Mouse (Mus musculus) midbrain, embryonic 16.5 days (tissue): ENCODE data around the gene Hectd3. TPM values are rescaled to one million over a fixed set of nuclear protein-coding genes. Genes with fewer than 3 reads are reported as not detected.

ENCODE experiments used
- ATAC-seq: fragments of 200-750 bp; cut with Nextera tagmentation; 2 replicates; pipeline ENCODE4 v1.8.0; 2017; ENCODE audit warnings: moderate TSS enrichment
- H3K27ac ChIP-seq: fragments of 300-500 bp; sonication (generic); 2 replicates; pipeline ENCODE4 v1.5.1; 2014; ENCODE audit warnings: mild to moderate bottlenecking, low read length, mixed read lengths
- H3K27me3 ChIP-seq: fragments of 300-500 bp; sonication (generic); 2 replicates; pipeline ENCODE4 v1.6.1; 2014; ENCODE audit warnings: low read depth, low read length, mixed read lengths; ENCODE audit not compliant: control insufficient read depth, insufficient read depth
- H3K36me3 ChIP-seq: fragments of 300-500 bp; sonication (generic); 2 replicates; pipeline ENCODE4 v1.6.1; 2014; ENCODE audit warnings: mild to moderate bottlenecking, low read length, moderate library complexity, mixed read lengths; ENCODE audit not compliant: control insufficient read depth, insufficient read depth
- H3K4me1 ChIP-seq: fragments of 300-500 bp; sonication (generic); 2 replicates; pipeline ENCODE4 v1.6.1; 2014; ENCODE audit warnings: mild to moderate bottlenecking, low read length, mixed read lengths; ENCODE audit not compliant: control insufficient read depth, insufficient read depth
- H3K4me2 ChIP-seq: fragments of 300-500 bp; sonication (generic); 2 replicates; pipeline ENCODE4 v1.6.1; 2014; ENCODE audit warnings: mild to moderate bottlenecking, low read length, mixed read lengths
- H3K4me3 ChIP-seq: fragments of 300-500 bp; sonication (generic); 2 replicates; pipeline ENCODE4 v1.5.1; 2014; ENCODE audit warnings: low read depth, mild to moderate bottlenecking, low read length, moderate library complexity, mixed read lengths
- H3K9ac ChIP-seq: fragments of 300-500 bp; sonication (generic); 2 replicates; pipeline ENCODE4 v1.6.1; 2014; ENCODE audit warnings: low read depth, low read length, mixed read lengths
- H3K9me3 ChIP-seq: fragments of 300-500 bp; sonication (generic); replicated peaks from 2 replicates; pipeline ENCODE4 v1.6.1; 2014; ENCODE audit warnings: mild to moderate bottlenecking, low read length, mixed read lengths; ENCODE audit not compliant: control insufficient read depth, poor library complexity, severe bottlenecking
- WGBS: fragments of 180-500 bp; shearing (Covaris S2); extraction: QIAGEN DNeasy Blood & Tissue Kit; methylation state at CpG from one replicate; pipeline ENCODE4 v1.1.7; 2014; 5-methylcytosine and 5-hydroxymethylcytosine counted together
- polyA plus RNA-seq: library from polyadenylated mRNA; unstranded; fragments of >200 nt; fragmentation: Nextera tagmentation; extraction: Ambion mirVana; gene quantifications from 2 replicates; pipeline ENCODE4 v1.2.1, GENCODE M21; 2015

The Hectd3 gene
- polyA plus RNA-seq, 1 experiment from 2014 or later = 25.1 TPM

DNA sequence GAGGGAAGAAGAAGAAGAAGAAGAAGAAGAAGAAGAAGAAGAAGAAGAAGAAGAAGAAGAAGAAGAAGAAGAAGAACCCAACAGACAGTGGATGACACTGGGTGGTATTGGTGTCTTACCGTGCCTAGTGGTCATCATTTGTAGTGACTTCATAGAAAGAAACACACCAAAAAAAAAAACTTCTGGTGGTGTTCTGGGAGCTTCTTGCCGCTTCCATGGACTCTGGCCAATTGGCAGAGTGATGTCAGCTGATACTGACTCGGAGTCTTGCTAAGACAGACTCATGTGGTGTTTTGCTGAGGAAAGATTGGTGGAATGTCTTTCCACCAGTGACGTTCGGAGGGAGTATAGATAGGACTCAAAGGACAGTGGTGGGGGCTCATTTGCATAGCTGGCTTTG is 15.1 kb downstream of the Hectd3 start:
- Histone ChIP-seq H3K9ac (no peak overlapping the region), H3K4me1 (no peaks in the 10 kb centered on the region), H3K27me3 (no peaks in the 10 kb centered on the region), H3K4me2 (no peak overlapping the region), H3K27ac (no peak overlapping the region), H3K4me3 (no peak overlapping the region), H3K36me3 (no peaks in the 10 kb centered on the region), H3K9me3 (no peaks in the 10 kb centered on the region)
- no peak for ATAC-seq
- 94% methylated on average over 5 of the region's 5 CpGs for WGBS

DNA sequence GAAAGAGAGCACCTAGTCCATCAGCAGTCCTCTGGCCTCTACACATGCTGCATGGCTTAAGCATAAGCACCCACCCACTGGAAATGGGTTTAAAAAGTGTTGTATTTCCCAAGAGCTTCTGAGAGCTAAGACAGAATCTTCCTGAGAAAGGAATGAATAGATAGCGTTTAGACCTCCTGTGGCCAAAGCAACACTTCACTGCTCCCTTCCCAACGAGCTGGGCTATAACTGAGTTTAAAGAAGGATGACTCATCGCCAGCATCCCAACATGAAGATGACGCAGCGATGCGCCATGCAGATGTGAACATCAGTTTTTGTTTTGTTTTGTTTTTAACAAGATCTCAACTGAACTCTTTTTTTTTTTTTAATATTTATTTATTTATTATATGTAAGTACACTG is 18.5 kb downstream of the Hectd3 start:
- WGBS = 80% methylated on average over 6 of the region's 6 CpGs
- no peak for ATAC-seq
- no peak overlapping the region for H3K27ac ChIP-seq

GRCm38 (mm10) chr4:117014901-117015415 is 19.8 kb downstream of the Hectd3 start:
- WGBS = 60% methylated on average over 4 of the region's 4 CpGs
- no peak overlapping the region for H3K9ac ChIP-seq
- H3K4me2 ChIP-seq = no peak overlapping the region
- H3K4me1 ChIP-seq = peaks cover 2% of the 10 kb centered on the region
- no peak for ATAC-seq
- no peaks in the 10 kb centered on the region for H3K36me3 ChIP-seq
- H3K4me3 ChIP-seq = no peak overlapping the region
- H3K27me3 ChIP-seq = no peaks in the 10 kb centered on the region
- H3K9me3 ChIP-seq = no peaks in the 10 kb centered on the region
- H3K27ac ChIP-seq = no peak overlapping the region

More for the DNA sequence above, 18.5 kb downstream of the Hectd3 start:
- H3K4me1 ChIP-seq = no peaks in the 10 kb centered on the region
- no peak overlapping the region for H3K4me3 ChIP-seq
- no peak overlapping the region for H3K9ac ChIP-seq
- no peaks in the 10 kb centered on the region for H3K9me3 ChIP-seq
- H3K27me3 ChIP-seq = no peaks in the 10 kb centered on the region
- H3K36me3 ChIP-seq = no peaks in the 10 kb centered on the region
- no peak overlapping the region for H3K4me2 ChIP-seq

- Histone ChIP-seq H3K9ac (no peak overlapping the region), H3K9me3 (no peaks in the 10 kb centered on the region), H3K4me3 (no peak overlapping the region), H3K4me1 (peaks cover 10% of the 10 kb centered on the region), H3K27me3 (no peaks in the 10 kb centered on the region), H3K36me3 (0 out of 2 replicates have a peak, but pooled peaks cover 2% of the 10 kb centered on the region), H3K27ac (no peak overlapping the region), H3K4me2 (no peak overlapping the region)
- ATAC-seq = no peak
- 92% methylated on average over 2 of the region's 2 CpGs for WGBS
These were observed 22.6 kb downstream of the Hectd3 start for GRCm38 (mm10) chr4:117017738-117018137.

- Histone ChIP-seq H3K27ac (no peak overlapping the region), H3K4me1 (peaks cover 10% of the 10 kb centered on the region), H3K27me3 (no peaks in the 10 kb centered on the region), H3K36me3 (peaks cover 6% of the 10 kb centered on the region; the same call in 1 of the 2 replicates), H3K9me3 (no peaks in the 10 kb centered on the region), H3K9ac (no peak overlapping the region), H3K4me2 (no peak overlapping the region), H3K4me3 (no peak overlapping the region)
- WGBS = 82% methylated on average over 7 of the region's 7 CpGs
- no peak for ATAC-seq
These were observed 23.2 kb downstream of the Hectd3 start for GRCm38 (mm10) chr4:117018327-117018726.

GRCm38 (mm10) chr4:117019206-117020134 is 24.4 kb downstream of the Hectd3 start, which contains the start of gene Eif2b3:
Eif2b3 (plus strand) TSS chr4:117019402.
- Histone ChIP-seq H3K36me3 (peaks cover 11% of the 10 kb centered on the region; the same call in 1 of the 2 replicates), H3K27me3 (no peaks in the 10 kb centered on the region), H3K4me3 (peak within 1 kb of the TSS; percentile 75), H3K4me2 (peak within 1 kb of the TSS; percentile 82), H3K9me3 (no peaks in the 10 kb centered on the region), H3K27ac (peak within 1 kb of the TSS; percentile 64), H3K4me1 (peaks cover 10% of the 10 kb centered on the region), H3K9ac (peak within 1 kb of the TSS; percentile 77)
- WGBS = under 1% methylated on average over 61 of the region's 61 CpGs
- peak; percentile 97 for ATAC-seq

- Histone ChIP-seq H3K27ac (no peak overlapping the region), H3K36me3 (peaks cover 14% of the 10 kb centered on the region), H3K4me1 (peaks cover 10% of the 10 kb centered on the region), H3K9me3 (no peaks in the 10 kb centered on the region), H3K9ac (no peak overlapping the region), H3K4me2 (no peak overlapping the region), H3K4me3 (no peak overlapping the region), H3K27me3 (no peaks in the 10 kb centered on the region)
- no peak for ATAC-seq
- 98% methylated on average over 4 of the region's 4 CpGs for WGBS
These were observed 28.4 kb downstream of the Hectd3 start for GRCm38 (mm10) chr4:117023469-117023868.

- Histone ChIP-seq H3K36me3 (peaks cover 8% of the 10 kb centered on the region), H3K4me3 (no peak overlapping the region), H3K9ac (no peak overlapping the region), H3K9me3 (no peaks in the 10 kb centered on the region), H3K4me2 (no peak overlapping the region), H3K4me1 (no peaks in the 10 kb centered on the region), H3K27me3 (no peaks in the 10 kb centered on the region), H3K27ac (no peak overlapping the region)
- ATAC-seq = no peak
- WGBS = 94% methylated on average over 1 of the region's 1 CpGs
These were observed 36.0 kb downstream of the Hectd3 start for GRCm38 (mm10) chr4:117031105-117031504.
